Mouse (Mus musculus): ENCODE data around the gene Exd2. TPM values are rescaled to one million over a fixed set of nuclear protein-coding genes. Genes with fewer than 3 reads are reported as not detected.

Exd2 gene
- total RNA-seq, 2 experiments from 2014 or later, result 24.3 to 27.0 TPM

DNA sequence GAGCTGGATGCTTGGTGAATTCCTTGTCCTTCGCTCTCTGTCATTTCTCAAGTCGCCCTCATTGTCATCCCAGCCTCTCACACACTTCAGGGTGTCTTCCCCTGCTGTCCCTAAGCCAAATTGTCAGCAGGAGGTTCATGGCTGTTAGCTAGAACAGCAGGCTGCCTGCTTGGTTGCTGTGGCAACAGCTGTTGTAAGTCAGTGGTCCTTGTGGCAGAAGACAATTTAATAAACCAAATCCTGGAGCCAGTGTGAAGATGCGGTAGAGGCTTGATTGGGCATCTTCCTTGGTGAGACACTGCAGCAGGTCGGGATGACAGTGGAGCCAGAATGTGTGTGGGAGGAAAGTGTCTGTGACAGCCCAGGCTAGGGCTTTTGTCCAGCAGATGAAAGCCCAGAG is 82.4 kb downstream of the Exd2 start:
- no peak for DNase-seq (ENCODE audit: low spot score)

DNA sequence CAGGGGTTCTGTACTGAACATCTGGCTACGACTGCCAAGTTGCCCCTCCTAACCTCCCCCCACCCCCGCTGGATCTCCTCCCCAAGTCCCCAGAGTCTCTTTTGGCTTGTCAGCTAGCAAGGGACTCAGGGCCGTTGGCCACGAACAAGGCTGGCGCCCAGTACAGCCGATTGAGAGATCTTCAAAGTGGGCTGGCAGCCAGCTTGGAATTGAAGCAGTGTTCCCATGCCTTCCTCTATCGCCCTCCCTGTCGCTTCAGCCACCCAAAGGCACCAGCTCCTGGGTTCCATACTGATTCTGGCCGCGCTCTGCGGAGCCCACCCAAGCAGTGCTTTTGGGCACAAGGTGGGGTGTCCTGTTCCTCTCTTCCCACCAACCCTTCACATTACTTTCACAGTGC is 86.8 kb downstream of the Exd2 start:
- no peak for DNase-seq (ENCODE audit: low spot score)

Other genes starting within 250 kb of the Exd2 start
- gene Actn1, start 202.7 kb upstream of the Exd2 start, total RNA-seq (2021), result 10 to 100 TPM in 1 of 2 experiments, 1 to 10 TPM in 1; 7.6 to 14.3 TPM
- 10 to 100 TPM; 40.4 to 49.1 TPM for gene Dcaf5, start 26.5 kb upstream of the Exd2 start, total RNA-seq (2021)
- 1 to 10 TPM; 3.0 TPM for gene Galnt16, start 55.2 kb downstream of the Exd2 start, total RNA-seq (2021)
- gene Slc39a9, start 180.8 kb downstream of the Exd2 start, total RNA-seq (2021), result 1 to 10 TPM; 6.9 to 8.3 TPM
- 10 to 100 TPM; 14.7 to 18.2 TPM for gene Erh, start 181.2 kb downstream of the Exd2 start, total RNA-seq (2021)
- gene Plekhd1, start 229.5 kb downstream of the Exd2 start, total RNA-seq (2021), result under 1 TPM; 0.46 to 0.66 TPM